Mouse (Mus musculus) mature B cell (primary cell): ENCODE data around the gene Syn3.
"Not testable (repeated sequence)": the region's sequence is repeated elsewhere in the genome, so short reads cannot be mapped to it uniquely, and the experiment has no call there.

Source experiments
- in situ Hi-C: fragments of 300-500 bp; cut with MboI; formaldehyde crosslinking; loops from 2 replicates; pipeline ENCODE4 v1.14.3; 2019

The Syn3 gene

GRCm38 (mm10) chr10:86056297-86056903 lies 442.3 kb downstream of the Syn3 start:
- in situ Hi-C loops, result no loop called here

- in situ Hi-C loops, result no loop called here
Measured at GRCm38 (mm10) chr10:86052818-86053522, 445.7 kb downstream of the Syn3 start.

DNA sequence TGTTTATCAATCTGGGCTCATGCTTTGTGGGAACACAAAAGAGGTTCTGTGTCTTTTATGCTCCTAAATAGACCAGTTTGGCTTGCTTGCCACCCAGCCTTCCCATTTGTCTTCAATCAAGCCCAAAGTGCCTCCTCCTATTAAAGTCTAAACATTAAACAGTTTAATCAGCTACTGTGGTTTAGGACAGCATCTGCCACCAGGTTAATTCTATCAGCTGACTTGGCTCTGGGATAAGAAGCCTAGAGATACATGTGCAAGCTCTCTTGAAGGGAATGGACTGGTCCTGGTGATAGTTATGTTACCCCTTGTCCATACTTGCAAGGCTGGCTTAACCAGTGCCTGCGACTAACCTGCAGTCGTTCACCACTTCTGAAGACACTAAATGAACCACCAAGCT lies 448.2 kb downstream of the Syn3 start:
- in situ Hi-C loops, result no loop called here

- in situ Hi-C loops, result no loop called here
Measured at GRCm38 (mm10) chr10:86047786-86048185, 450.9 kb downstream of the Syn3 start.

DNA sequence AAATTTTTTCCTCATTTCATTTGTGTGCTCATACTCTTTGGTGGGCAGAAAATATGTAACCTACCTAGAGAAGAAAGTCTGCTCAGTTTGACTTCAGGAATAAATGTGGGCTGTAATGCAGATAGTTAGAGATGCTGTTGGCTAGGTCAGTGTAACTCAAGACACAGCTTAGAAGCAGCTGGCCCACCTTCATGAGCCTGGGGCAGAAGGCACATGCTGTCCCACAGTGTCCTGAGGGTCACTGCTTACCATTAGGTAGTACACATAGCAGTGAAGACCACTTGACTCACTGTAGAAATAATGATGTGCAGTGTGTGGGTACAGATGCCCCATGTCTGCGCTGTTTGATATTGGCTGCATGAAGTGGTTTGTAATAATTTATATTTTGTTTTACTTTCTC lies 452.3 kb downstream of the Syn3 start:
- in situ Hi-C loops, result no loop called here

GRCm38 (mm10) chr10:86044066-86044465 lies 454.6 kb downstream of the Syn3 start:
- in situ Hi-C loops, result no loop called here

GRCm38 (mm10) chr10:86043651-86044050 lies 455.0 kb downstream of the Syn3 start:
- in situ Hi-C loops, result no loop called here

DNA sequence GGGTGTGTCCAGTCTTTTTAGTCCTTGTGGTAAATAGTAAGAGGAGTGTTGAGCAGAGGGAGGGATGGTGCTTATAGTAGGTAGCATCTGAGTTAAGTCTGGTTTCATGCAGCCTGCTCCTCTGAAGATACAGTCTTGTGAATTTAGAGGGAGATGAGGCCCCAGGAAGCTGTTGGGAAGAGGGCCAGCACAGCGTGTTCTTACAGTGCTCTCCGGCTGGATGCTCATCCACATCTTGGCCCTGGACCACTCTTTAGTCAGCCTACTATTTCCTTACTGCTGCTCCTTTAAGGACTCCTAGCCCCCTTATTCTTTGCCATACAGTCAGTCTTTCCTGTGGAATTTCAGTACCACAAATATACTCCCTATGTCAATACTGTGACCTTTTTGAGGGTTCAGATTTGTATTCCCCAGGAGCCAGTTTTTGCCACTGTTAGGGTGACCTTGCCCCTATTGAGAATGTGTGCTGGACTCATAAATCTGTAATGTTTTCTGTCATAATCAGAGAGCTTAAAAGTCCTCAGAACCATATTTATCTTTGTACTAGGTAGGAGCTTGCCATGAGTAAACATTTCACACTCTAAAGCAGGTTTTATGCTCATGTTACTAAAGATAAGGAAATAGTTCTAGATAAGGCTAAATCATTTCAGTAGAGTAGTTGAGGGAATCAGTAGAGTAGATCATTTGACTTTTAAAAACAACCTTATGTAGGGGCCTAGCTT lies 464.5 kb downstream of the Syn3 start:
- in situ Hi-C loops, result no loop called here

DNA sequence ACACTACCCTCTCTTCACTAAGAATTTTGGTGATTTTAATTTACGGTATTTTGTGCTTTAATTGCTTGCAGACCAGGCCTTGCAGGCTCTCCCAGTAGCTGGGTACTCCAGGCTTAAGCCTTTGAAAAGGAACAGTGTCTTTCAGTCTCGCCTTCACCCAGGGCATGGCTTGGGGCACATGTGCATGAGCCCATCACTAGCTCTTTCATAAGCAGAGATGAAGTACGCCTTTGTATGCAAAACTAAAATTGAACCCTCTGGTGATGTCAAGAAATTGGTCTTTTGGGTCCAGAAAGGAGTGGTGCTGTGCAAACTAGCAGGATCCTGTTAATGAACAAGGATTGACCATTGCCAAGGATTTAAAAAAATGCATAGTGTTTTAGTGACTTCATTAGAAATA lies 466.2 kb downstream of the Syn3 start:
- in situ Hi-C loops, result no loop called here

GRCm38 (mm10) chr10:86030743-86031142 lies 468.0 kb downstream of the Syn3 start:
- in situ Hi-C loops, result no loop called here

DNA sequence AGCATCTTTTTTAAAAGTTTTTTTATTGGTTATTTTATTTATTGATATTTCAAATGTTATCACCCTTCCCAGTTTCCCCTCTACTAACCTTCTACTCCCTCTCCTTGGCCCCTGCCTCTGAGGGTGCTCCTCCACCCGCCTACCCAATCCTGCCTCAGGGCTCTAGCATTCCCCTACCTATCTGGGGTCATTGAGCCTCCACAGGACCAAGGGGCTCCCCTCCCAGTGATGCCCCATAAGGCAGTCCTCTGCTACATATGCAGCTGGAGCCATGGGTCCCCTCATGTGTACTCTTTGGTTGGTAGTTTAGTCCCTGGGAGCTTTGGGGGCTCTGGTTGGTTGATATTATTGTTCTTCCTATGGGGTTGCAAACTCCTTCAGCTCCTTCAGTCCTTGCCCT lies 471.9 kb downstream of the Syn3 start:
- in situ Hi-C loops, result not testable (repeated sequence)

GRCm38 (mm10) chr10:86026354-86026753 lies 472.3 kb downstream of the Syn3 start:
- in situ Hi-C loops, result no loop called here

DNA sequence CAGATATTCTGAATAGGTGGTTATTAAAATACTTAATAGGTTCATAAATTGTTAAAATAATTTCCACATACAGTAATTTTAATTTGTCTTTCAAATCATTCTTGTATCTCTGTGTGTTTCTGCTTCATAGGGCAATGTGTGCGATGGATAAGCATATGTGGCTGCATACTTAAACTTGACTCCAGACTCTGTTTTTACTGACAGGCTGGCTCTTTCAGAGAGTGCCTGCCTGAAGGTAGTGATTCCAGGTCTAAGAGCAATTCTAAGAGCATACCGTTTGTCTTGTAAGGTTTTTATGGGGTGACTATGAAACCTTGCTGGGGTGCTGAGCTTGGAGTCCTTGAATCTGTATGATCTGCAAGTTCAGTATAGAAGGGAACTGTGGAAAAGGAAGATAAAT lies 472.8 kb downstream of the Syn3 start:
- in situ Hi-C loops, result no loop called here

DNA sequence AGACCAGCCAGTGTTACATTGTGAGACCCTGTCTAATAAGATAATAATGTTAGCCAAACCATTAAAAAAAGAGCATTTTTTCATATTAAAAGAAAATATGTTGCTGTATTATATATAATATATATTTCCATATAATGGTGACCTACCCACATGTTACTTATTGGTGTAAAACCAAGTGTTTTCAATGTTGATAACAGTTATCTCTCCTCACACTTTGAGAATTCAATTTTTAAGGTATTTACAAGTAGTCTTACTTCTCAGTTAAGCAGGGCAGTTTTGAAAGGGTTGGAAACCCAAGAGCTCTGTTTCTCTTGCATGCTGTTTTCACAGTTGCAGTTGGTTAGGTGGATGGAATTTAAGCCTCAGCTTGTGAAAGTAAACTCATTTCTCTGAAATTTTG lies 475.5 kb downstream of the Syn3 start:
- in situ Hi-C loops, result no loop called here

GRCm38 (mm10) chr10:86022474-86022816 lies 476.3 kb downstream of the Syn3 start:
- in situ Hi-C loops, result no loop called here

GRCm38 (mm10) chr10:86021749-86022473 lies 476.8 kb downstream of the Syn3 start, which contains the start of gene Fbxo7:
TSS of gene Fbxo7 (plus strand) at chr10:86021972.
- in situ Hi-C loops, result no loop called here

DNA sequence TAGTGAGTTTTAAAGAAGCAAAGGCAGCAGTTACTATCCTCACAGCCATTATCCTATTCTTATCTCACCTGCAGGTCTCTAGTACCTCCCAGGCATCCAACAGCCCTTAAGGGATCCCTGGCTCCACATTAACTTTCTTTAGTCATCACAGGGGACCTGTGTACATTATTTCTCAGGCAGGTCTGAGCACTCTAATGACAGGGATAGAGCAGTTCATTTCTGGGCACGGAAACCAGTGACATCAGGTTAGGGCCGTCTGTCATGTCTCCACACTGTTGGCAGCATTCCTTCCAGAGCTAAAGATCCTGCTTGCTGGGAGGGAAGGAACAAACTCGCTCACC lies 477.3 kb downstream of the Syn3 start:
- in situ Hi-C loops, result no loop called here

DNA sequence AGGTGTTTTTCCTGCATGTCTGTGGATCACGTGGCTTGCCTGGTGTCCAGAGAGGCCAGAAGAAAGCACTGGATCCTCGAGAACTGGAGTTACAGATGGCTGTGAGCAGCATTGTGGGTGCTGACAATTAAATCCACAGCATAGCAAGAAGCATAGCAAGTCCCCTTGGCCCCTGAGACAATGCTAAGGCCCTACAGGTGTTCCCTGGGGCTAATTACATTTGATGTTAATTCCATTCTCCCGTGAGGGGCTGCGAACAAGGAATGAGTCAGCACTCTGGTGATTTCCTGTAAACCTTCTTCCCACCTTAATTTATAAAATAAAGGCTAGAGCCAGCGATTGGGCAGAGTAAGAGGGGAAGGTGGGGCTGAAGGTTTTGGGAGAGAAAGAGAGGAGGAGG lies 479.9 kb downstream of the Syn3 start:
- in situ Hi-C loops, result no loop called here

- in situ Hi-C loops, result no loop called here
Measured at GRCm38 (mm10) chr10:86017781-86018180, 480.9 kb downstream of the Syn3 start.

GRCm38 (mm10) chr10:86011781-86012180 lies 486.9 kb downstream of the Syn3 start, which contains the start of gene Bpifc:
TSS of gene Bpifc (minus strand) at chr10:86011895.
- in situ Hi-C loops, result no loop called here

DNA sequence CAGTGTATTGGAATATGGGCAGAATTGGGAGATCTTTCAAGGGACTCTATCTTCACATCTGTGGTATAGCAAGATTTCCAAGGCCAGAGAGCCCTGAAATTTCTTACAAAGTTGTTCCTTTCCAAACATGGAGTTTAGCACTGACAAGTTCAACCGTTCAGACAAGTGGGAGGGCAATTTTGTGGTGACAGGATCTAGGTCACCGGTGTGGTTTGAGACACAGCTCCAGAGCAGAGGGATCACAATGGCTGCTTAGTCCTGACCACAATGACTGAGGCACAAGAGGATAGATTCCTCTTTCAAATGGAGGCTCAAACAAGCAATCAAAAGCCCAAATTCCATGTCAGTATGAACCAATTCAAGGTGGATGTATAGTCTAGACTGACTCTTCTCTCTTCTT lies 487.5 kb downstream of the Syn3 start:
- in situ Hi-C loops, result no loop called here

DNA sequence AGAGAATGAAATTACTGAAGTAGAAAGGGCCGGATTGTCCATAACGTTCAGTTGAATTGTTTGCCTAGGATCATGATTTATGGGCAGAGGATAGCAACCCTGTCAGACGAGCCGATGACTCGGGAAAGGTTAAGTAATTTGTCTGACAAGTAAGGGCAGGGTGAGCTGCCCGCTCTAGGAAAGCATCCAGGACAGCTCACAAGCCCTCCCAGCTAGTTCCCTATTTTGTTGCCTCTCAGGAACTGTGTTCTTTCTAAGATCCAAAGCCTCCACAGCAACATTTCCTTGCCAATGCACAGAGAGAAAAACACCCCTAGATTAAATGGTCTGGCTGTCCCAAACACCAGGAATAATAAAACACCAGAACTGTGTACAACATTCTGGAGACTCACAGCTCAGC lies 488.1 kb downstream of the Syn3 start:
- in situ Hi-C loops, result no loop called here

- in situ Hi-C loops, result no loop called here
Measured at GRCm38 (mm10) chr10:86009688-86010087, 489.0 kb downstream of the Syn3 start.
